Mouse (Mus musculus) lung, adult 2 months (tissue): ENCODE data around the gene Slc22a17. TPM values are rescaled to one million over a fixed set of nuclear protein-coding genes. Genes with fewer than 3 reads are reported as not detected.

Source experiments
- DNase-seq: peaks from one replicate; pipeline ENCODE4 v3.0.0; 2022
- H3K4me1 ChIP-seq: fragments of 200-500 bp; 2 replicates; pipeline ENCODE4 v1.6.1; 2011; ENCODE audit warnings: low read length; ENCODE audit not compliant: control insufficient read depth, insufficient read depth
- H3K4me3 ChIP-seq: fragments of 200-500 bp; replicated peaks from 2 replicates; pipeline ENCODE3; 2011; ENCODE audit warnings: low read depth, mild to moderate bottlenecking, control low read depth, low read length; ENCODE audit errors: extremely low read depth
- CTCF ChIP-seq: fragments of 200-500 bp; IDR thresholded peaks from 2 replicates; pipeline ENCODE4 v1.5.1; 2011; ENCODE audit warnings: mild to moderate bottlenecking, low read length, control low read depth; ENCODE audit not compliant: insufficient read depth
- POLR2A ChIP-seq: fragments of 200-500 bp; IDR thresholded peaks from 2 replicates; pipeline ENCODE4 v1.6.1; 2011; ENCODE audit warnings: low read depth, mild to moderate bottlenecking, control low read depth, low read length, borderline replicate concordance; ENCODE audit errors: extremely low read depth
- WGBS: fragments of 180-500 bp; shearing (Covaris S2); methylation state at CpG from one replicate; pipeline ENCODE4 v1.1.7; 2018; 5-methylcytosine and 5-hydroxymethylcytosine counted together
- polyA plus RNA-seq: library from polyadenylated mRNA; depleted of rRNA; stranded (reverse); fragments of >200 nt; gene quantifications from 2 replicates; pipeline ENCODE4 v1.2.3, GENCODE M21; 2012

Slc22a17 gene
- polyA plus RNA-seq, 1 experiment, result 61.8 TPM

DNA sequence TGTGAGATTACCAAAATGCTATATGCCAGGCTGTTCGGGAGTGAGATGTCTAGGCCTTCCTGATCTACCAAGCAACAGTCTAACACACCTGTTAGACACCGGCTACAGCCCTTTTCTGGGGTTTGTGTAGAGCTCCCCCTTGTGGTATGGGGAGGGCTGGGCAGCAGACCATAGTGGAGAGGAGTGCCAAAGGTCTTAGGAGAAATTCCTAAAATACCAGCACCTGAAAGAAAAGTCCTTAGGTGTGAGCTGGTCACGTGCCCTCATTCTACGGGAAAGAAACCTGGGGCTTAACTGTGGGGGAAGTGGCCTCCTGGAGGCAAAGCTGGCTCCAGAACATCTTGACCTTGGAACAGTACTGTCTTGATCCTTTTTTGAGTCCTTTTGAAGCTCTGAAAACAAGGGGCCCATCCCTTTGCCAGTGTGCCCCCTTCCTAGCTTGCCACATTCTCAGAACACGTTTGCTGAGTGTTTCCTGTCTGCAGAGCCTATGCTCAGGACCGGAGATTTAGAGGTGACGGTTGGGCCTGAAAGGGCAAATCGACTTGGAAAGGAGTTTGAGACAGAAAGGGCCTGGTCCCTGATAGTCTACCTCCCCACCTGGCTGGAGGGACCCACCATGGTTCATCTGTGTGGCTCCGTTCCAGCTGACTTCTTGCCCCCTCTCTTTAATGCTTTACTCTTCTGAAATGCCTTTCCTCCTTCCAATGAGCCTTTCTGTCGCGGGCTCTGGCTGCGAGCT, 26.7 kb upstream of the Slc22a17 start:
- Histone ChIP-seq H3K4me1 (no peaks in the 10 kb centered on the region), H3K4me3 (no peak overlapping the region)
- peak; percentile 62 for DNase-seq
- peak; percentile 75 for TF ChIP-seq CTCF
- no peak for TF ChIP-seq POLR2A
- 40% methylated on average over 12 of the region's 12 CpGs for WGBS

DNA sequence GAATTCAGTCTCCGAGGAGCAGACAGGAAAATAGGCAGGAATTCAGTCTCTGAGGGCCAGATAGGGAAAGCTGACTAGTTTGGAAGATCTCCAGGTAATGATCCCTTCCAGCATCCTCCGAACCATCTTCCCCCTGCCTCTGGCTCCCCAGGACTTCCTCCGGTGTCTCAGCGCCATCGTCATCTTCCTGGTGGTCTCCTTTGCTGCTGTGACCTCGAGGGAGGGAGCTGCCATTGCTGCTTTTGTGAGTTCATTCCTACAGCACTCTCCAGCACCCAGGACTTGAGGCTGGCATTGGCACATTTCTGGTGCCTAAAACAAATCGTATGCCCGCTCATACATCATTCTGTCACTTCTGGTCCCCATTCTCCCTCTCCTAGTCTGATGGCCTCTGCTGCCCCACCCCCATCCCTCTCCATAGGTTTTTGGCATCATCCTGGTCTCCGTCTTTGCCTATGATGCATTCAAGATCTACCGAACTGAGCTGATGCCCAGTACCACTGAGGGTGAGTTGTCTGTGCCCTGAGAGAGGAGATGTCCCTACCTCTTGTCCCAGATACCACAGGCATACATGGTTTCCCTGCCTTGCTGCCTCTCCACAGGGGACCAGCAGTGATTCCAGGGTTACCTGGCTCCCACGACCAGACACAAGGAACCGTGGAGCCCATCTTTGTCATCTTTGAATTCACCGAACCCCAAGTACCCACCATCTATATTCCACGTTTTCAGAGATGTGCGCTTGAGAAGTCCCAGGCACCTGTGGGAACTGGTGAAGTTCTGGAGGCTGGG, 25.7 kb upstream of the Slc22a17 start:
- 76% methylated on average over 15 of the region's 15 CpGs for WGBS
- no peak for DNase-seq
- TF ChIP-seq CTCF (no peak), POLR2A (no peak)
- Histone ChIP-seq H3K4me1 (no peaks in the 10 kb centered on the region), H3K4me3 (no peak overlapping the region)

DNA sequence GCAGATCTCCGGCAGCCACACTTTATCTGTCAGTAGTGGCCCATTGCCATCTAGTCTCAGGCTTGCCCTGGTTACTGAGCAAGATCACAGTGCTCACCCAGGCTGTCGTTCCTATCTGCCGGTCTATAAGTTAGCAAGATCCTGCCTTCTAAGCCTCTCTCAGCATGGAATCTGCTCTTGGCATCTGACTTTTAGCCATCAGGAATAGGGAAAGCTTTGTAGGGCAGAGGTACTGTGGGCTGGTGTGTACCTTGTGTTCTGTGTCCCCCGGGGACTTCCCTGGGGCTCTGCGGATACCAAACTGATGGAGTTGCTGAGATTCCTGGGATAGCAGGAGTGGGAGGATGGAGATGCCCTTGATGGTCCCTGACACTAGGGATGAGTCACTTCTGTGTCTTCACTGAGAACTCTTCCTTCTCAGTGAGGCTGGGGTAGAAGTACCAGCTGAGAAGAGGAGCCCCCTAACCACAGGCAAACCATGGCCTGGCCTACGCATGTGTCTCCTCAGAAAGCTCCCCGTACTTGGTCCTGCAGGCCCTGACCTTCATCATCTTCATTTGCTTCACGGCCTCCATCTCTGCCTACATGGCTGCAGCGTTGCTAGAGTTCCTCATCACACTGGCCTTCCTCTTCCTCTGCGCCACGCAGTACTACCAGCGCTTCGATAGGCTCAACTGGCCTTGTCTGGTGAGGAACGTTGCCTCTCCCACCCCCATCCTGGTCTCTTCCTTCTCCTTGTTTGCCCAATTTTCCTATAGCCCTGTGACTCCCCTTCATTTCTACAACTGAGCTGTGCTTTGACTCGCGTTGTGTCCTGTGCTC, 24.6 kb upstream of the Slc22a17 start:
- no peak overlapping the region for H3K4me3 ChIP-seq
- no peak for DNase-seq
- 87% methylated on average over 16 of the region's 16 CpGs for WGBS
- no peak for TF ChIP-seq CTCF
- H3K4me1 ChIP-seq, result no peaks in the 10 kb centered on the region

DNA sequence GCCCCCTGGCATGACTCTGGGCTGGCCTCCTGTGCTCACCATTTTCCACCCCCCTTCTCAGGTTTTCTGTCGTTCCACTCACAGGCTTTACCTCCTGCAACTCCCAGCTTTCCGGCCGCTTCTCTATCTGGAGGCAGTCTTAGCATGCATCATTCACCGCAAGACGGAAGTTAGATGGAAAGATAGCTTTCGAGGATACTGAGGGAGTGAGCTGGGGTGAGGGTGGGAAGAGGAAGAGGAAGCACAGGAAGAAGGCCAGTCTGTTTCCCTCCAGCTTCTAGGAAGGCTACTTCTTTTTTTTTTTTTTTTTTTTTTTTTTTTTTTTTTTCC, 23.9 kb upstream of the Slc22a17 start:
- DNase-seq, result no peak
- H3K4me1 ChIP-seq, result no peaks in the 10 kb centered on the region
- WGBS, result 43% methylated on average over 6 of the region's 6 CpGs
- no peak overlapping the region for H3K4me3 ChIP-seq
- no peak for TF ChIP-seq POLR2A
- no peak for TF ChIP-seq CTCF

DNA sequence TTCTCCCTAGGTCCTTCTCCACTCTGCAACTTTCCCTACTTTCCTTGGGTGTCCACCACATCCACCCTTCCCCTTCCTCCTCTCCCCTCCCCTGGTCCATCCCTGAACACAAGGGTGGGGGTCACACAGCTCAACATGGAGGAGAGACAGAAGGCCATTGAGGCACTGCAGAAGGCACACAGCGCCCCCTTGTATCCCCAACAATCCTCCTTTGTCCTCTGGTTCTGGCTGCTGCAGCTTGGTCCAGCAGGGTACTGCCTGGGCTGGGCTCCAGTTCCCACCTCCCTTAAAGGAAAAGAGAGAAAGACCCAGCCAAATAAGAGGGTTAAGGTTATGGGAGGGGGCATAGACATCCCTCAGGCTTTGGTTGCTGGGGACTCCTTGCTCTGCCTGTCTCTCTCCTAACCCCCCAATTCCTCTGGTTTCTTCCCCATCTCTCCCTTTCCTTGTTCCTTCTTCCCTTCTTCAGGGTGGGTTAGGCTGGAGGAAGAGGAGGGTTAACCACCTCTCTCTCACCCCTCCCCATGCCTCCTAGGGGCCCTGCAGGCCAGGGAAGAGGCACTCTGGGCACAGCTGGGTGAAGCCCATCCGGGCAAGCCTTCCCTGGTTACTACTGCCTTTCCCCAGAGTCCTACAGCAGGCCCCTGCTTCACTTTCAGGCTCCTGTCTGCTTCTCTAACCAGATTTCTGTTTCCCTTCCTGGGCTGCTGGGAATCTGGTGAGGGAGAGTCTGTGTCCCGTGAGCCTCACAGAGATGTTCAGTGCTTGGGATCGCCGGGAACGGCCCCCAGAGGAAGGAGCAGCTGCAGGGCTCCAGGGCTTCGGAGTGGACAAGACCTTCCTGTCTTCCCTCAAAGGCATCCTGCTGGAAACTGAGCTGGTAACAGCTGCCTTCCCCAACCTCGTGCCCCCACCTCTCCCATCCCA, 23.2 kb upstream of the Slc22a17 start, which contains the start of gene Cmtm5:
Gene Cmtm5 (plus strand): TSS at position 358 of the 927 bp plus-strand sequence.
- TF ChIP-seq CTCF (no peak), POLR2A (no peak)
- Histone ChIP-seq H3K4me1 (no peaks in the 10 kb centered on the region), H3K4me3 (no peak within 1 kb of the TSS)
- WGBS, result 37% methylated on average over 8 of the region's 8 CpGs
- DNase-seq, result no peak

DNA sequence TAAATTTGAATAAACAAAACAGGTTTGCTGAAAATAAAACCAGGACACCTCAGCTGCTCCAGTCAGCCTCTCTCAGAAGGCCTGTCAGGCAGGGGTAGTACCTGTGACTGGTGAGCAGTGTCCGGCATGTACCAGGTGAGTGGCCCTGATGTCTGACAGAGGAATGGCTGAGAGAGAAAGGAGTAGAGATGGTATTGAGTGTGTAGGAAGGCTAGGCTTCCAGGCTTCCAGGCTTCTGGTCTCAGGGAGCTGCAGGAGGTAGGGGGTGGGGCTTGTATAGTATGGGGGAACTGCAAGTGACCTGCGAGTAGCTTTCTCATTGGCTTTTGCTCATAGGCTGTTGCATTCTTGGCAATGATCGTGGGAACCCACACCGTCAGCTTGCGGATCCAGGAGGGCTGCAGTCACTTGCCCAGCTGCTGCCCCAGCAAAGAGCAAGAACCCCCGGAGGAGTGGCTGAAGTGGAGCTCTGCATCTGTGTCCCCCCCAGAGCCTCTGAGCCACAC, 19.8 kb upstream of the Slc22a17 start, which contains the start of gene Il25:
Gene Il25 (plus strand): TSS at position 51 of the 506 bp plus-strand sequence.
- TF ChIP-seq CTCF (no peak), POLR2A (no peak)
- WGBS, result 43% methylated on average over 6 of the region's 6 CpGs
- Histone ChIP-seq H3K4me1 (no peaks in the 10 kb centered on the region), H3K4me3 (no peak within 1 kb of the TSS)
- no peak for DNase-seq

DNA sequence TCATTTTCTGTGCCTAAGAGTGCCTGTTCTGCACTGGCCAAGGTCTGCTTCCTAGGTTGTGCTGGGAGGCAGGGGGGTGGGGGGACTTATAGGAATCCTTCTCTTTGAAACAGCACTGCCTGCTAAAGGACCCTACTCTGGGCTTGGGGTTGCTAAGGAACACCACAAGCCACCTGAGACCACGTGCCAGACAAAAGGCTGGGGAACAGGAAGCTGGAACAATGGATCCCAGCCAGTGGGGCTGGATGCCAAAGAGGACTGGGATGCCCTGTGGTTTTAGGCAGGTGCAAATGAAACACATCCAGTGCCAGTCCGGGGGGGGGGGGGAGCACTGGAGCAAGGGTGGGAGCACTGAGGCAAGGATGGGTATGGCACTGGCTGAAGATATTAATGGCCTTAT, 17.5 kb upstream of the Slc22a17 start:
- WGBS, result 23% methylated on average over 2 of the region's 2 CpGs
- no peak for DNase-seq

DNA sequence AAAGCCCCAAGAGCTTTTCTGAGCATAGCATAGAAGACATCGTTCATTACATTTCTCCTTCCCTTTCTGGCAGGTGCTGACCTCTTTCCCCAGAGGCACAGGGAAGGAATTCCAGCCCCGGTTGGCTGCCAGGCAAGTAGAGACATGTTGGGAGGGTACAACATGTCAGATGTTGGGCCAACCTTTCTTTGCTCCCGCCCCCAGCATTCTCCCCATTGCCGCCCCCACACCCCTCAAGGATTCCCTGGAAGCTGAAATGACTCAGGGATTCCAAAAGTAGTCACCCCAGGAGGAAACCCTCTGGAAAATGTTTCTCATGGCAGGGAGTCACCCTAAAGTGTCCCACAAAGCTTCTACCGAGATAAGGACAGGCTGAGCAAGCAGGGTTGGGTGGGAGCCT, 16.9 kb upstream of the Slc22a17 start:
- TF ChIP-seq POLR2A (no peak), CTCF (no peak)
- H3K4me1 ChIP-seq, result peaks cover 5% of the 10 kb centered on the region; the same call in 1 of the 2 replicates
- WGBS, result 63% methylated on average over 5 of the region's 5 CpGs
- DNase-seq, result no peak
- H3K4me3 ChIP-seq, result no peak overlapping the region

More for the DNA sequence above, 17.5 kb upstream of the Slc22a17 start:
- TF ChIP-seq POLR2A, result no peak
- no peak for TF ChIP-seq CTCF
- peaks cover 5% of the 10 kb centered on the region; the same call in 1 of the 2 replicates for H3K4me1 ChIP-seq
- H3K4me3 ChIP-seq, result no peak overlapping the region
